Mouse (Mus musculus): Measurements from ENCODE around the gene Lama4.

Lama4 gene

GRCm38 (mm10) chr10:39157321-39157720 lies 192.0 kb downstream of the Lama4 start:
- no peak for DNase-seq (ENCODE audit: low read depth, low spot score)

GRCm38 (mm10) chr10:39158306-39158705 lies 193.0 kb downstream of the Lama4 start:
- no peak for DNase-seq (ENCODE audit: low read depth, low spot score)

Data from CD4-positive, CD25-positive, alpha-beta regulatory T cell, adult 2 months (primary cell).